Mouse (Mus musculus) forebrain, embryonic 16.5 days (tissue): Measurements from ENCODE around the gene 1700037C18Rik. TPM values are rescaled to one million over a fixed set of nuclear protein-coding genes. Genes with fewer than 3 reads are reported as not detected.

ENCODE experiments used
- ATAC-seq: fragments of 200-750 bp; cut with Nextera tagmentation; 2 replicates; pipeline ENCODE4 v1.8.0; 2017; ENCODE audit warnings: mild to moderate bottlenecking, moderate library complexity
- H3K27ac ChIP-seq: fragments of 300-500 bp; sonication (generic); 2 replicates; pipeline ENCODE4 v1.5.1; 2014; ENCODE audit warnings: low read length, control low read depth
- H3K27me3 ChIP-seq: fragments of 300-500 bp; sonication (generic); replicated peaks from 2 replicates; pipeline ENCODE4 v1.6.1; 2014; ENCODE audit warnings: low read length; ENCODE audit not compliant: control insufficient read depth, insufficient read depth
- H3K36me3 ChIP-seq: fragments of 300-500 bp; sonication (generic); 2 replicates; pipeline ENCODE4 v1.6.1; 2014; ENCODE audit not compliant: control insufficient read depth, insufficient read depth
- H3K4me1 ChIP-seq: fragments of 300-500 bp; sonication (generic); replicated peaks from 2 replicates; pipeline ENCODE4 v1.6.1; 2014; ENCODE audit warnings: low read length; ENCODE audit not compliant: control insufficient read depth, insufficient read depth
- H3K4me2 ChIP-seq: fragments of 300-500 bp; sonication (generic); 2 replicates; pipeline ENCODE4 v1.6.1; 2014; ENCODE audit warnings: mild to moderate bottlenecking, low read length, control low read depth
- H3K4me3 ChIP-seq: fragments of 300-500 bp; sonication (generic); replicated peaks from 2 replicates; pipeline ENCODE4 v1.5.1; 2014; ENCODE audit warnings: mild to moderate bottlenecking, low read length, control low read depth
- H3K9ac ChIP-seq: fragments of 300-500 bp; sonication (generic); replicated peaks from 2 replicates; pipeline ENCODE4 v1.6.1; 2014; ENCODE audit warnings: low read depth, low read length, control low read depth
- H3K9me3 ChIP-seq: fragments of 300-500 bp; sonication (generic); 2 replicates; pipeline ENCODE4 v1.6.1; 2016; ENCODE audit warnings: low read length; ENCODE audit not compliant: control insufficient read depth
- WGBS: fragments of 180-500 bp; shearing (Covaris S2); extraction: QIAGEN DNeasy Blood & Tissue Kit; methylation state at CpG from one replicate; pipeline ENCODE4 v1.1.7; 2014; 5-methylcytosine and 5-hydroxymethylcytosine counted together
- polyA plus RNA-seq: library from polyadenylated mRNA; unstranded; fragments of >200 nt; fragmentation: Nextera tagmentation; extraction: Ambion mirVana; gene quantifications from 2 replicates; pipeline ENCODE4 v1.2.1, GENCODE M21; 2015

1700037C18Rik gene
- 12.0 and 13.4 TPM in 2 replicates for polyA plus RNA-seq

DNA sequence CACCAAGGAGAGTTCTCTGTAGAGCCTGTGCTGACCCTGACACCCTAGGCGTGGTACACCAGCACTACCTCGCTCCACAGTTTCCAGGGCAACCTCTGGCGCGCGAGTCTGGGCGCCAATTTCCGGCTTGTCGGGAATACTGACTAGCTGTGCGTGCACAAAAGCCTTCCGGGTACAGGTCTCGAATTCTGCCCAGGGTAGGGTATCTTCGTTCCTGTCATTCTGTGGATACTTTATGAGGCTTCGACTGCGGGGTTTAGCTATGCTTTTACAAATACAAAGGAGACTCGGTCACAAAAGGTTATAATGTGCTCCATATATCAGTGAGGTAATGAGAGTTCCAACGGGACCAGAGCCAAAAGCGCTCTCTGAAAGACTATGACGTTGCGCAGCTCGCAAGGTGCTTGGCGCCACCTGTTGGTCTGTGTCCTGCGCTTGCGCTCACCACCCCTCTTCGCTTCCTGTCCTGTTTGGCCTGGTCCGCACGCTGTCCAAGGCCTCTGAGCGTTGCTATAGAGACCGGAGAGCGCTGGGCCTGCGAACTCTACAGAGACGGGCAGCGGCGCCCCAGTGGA lies at the start of gene 1700037C18Rik, which contains the start of gene Cluap1:
Gene 1700037C18Rik, minus strand, starts transcription at position 153 of the 575 bp plus-strand sequence.
Gene Cluap1, plus strand, starts transcription at position 265 of the 575 bp plus-strand sequence.
- H3K27ac ChIP-seq: peak within 1 kb of the TSS; percentile 79
- H3K36me3 ChIP-seq: peaks cover 19% of the 10 kb centered on the region
- peaks cover 15% of the 10 kb centered on the region for H3K4me1 ChIP-seq
- H3K27me3 ChIP-seq: no peaks in the 10 kb centered on the region
- WGBS: 0% methylated on average over 33 of the region's 33 CpGs
- peak; percentile 95 for ATAC-seq
- peak within 1 kb of the TSS; percentile 79 for H3K4me2 ChIP-seq
- H3K4me3 ChIP-seq: peak within 1 kb of the TSS; percentile 75
- no peaks in the 10 kb centered on the region for H3K9me3 ChIP-seq
- peak within 1 kb of the TSS; percentile 79 for H3K9ac ChIP-seq

DNA sequence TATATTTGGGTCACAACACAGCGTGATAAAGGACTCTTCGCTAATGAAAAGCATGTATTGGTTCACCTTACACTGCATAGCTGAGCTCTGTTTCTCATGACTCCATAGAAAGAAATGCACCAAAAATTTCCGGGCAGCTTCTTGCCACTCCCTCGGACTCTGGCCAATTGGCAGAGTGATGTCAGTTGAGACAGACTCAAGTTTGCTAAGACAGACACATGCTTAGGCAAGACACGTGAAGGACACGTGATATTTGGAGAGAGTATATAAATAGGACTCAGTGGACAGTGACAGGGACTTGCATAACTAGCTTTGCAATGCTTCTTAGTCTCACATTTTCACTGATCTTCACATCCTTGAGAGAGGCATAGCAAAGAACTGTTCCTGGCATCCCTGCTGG lies 47.9 kb upstream of the 1700037C18Rik start:
- H3K4me2 ChIP-seq: no peak overlapping the region
- H3K36me3 ChIP-seq: no peaks in the 10 kb centered on the region
- H3K9ac ChIP-seq: no peak overlapping the region
- H3K27ac ChIP-seq: no peak overlapping the region
- H3K9me3 ChIP-seq: no peaks in the 10 kb centered on the region
- no peak for ATAC-seq
- 81% methylated on average over 6 of the region's 6 CpGs for WGBS
- H3K4me3 ChIP-seq: no peak overlapping the region
- no peaks in the 10 kb centered on the region for H3K27me3 ChIP-seq
- no peaks in the 10 kb centered on the region for H3K4me1 ChIP-seq

DNA sequence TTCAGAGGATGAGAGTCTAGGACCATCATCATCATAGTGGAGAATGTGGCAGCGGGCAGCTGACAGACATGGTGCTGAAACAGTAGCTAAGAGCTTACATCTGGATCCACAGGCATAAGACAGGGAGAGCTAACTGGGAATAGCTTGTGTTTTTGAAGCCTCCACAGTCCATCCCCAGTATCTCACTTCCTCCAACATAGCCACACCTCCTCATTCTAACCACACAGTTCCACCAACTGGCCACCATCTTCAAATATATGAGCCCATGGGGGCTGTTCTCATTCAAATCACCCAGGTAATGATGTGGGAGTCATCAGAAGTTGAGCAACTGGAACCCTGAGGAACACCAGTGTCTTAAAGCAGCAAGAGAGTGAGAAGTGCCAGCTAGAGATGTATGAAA lies 42.7 kb upstream of the 1700037C18Rik start:
- Histone ChIP-seq H3K9ac (no peak overlapping the region), H3K27ac (no peak overlapping the region), H3K4me2 (no peak overlapping the region), H3K27me3 (no peaks in the 10 kb centered on the region), H3K36me3 (no peaks in the 10 kb centered on the region), H3K4me3 (no peak overlapping the region), H3K9me3 (no peaks in the 10 kb centered on the region), H3K4me1 (no peaks in the 10 kb centered on the region)
- no peak for ATAC-seq
- 95% methylated on average over 1 of the region's 1 CpGs for WGBS

DNA sequence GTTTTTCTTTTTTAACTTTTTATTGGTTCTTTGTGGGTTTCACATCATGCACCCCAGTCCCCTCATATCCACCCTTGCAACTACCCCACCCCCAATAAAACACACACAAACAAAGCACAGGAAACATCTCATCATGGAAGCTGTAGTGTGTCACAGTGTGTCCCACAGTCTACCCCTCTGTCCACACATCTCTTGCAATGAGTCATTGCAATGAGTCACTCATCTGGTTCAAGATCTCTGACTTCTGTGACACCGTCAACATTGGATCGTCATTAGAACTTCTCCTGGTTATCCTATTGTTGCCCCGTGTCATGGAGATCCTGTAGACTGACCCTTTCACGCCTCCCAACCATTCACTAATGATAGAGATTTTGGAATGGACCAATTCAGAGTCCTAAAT lies 26.2 kb upstream of the 1700037C18Rik start:
- no peak for ATAC-seq
- Histone ChIP-seq H3K9ac (no peak overlapping the region), H3K27ac (no peak overlapping the region), H3K27me3 (no peaks in the 10 kb centered on the region), H3K9me3 (no peaks in the 10 kb centered on the region), H3K36me3 (peaks cover 29% of the 10 kb centered on the region), H3K4me1 (no peaks in the 10 kb centered on the region), H3K4me3 (no peak overlapping the region), H3K4me2 (no peak overlapping the region)
- 91% methylated on average over 4 of the region's 4 CpGs for WGBS

DNA sequence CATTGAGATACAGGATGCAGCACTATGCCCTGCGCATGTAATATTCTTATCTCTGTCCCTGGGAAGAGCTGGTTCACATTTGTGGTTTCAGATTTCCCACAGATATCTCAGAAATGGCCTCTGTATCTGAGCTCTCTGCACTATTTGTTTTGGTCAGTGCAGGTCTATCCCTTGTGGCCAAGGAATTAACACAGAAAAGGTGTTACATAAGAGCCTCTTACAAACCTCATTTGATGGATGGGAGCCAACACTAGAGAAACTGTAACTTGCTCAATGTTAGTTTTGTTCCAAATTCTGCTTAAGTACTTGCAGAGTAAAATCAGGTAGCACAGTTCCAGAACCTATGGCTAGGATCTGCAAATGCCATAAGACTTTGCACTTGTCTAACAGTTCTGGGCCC lies 25.6 kb upstream of the 1700037C18Rik start:
- ATAC-seq: no peak
- H3K4me2 ChIP-seq: no peak overlapping the region
- 98% methylated on average over 1 of the region's 1 CpGs for WGBS
- H3K4me3 ChIP-seq: no peak overlapping the region
- no peaks in the 10 kb centered on the region for H3K27me3 ChIP-seq
- no peaks in the 10 kb centered on the region for H3K9me3 ChIP-seq
- peaks cover 29% of the 10 kb centered on the region for H3K36me3 ChIP-seq
- no peaks in the 10 kb centered on the region for H3K4me1 ChIP-seq
- no peak overlapping the region for H3K27ac ChIP-seq
- H3K9ac ChIP-seq: no peak overlapping the region

DNA sequence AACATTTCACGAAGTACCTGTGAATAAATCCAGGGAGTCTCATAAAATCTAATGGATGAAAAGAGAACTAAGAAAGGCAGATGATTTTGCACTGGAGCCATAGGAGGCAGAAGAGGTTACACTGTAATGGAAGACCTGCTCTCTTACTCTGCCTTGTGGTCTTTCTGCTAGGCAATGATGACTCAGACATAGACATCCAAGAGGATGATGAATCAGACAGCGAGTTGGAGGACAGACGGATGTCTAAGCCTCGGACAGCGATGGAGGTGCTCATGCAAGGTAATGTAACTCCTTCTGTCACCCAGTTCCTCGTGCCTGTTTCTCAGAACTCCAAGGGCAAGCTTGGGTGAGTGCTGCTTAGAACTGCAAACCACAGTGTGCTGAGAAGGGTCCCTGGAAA lies 25.0 kb upstream of the 1700037C18Rik start:
- H3K27ac ChIP-seq: no peak overlapping the region
- H3K9me3 ChIP-seq: no peaks in the 10 kb centered on the region
- no peaks in the 10 kb centered on the region for H3K4me1 ChIP-seq
- no peak overlapping the region for H3K4me3 ChIP-seq
- H3K4me2 ChIP-seq: no peak overlapping the region
- H3K36me3 ChIP-seq: peaks cover 27% of the 10 kb centered on the region
- H3K27me3 ChIP-seq: no peaks in the 10 kb centered on the region
- ATAC-seq: no peak
- WGBS: 95% methylated on average over 6 of the region's 6 CpGs
- H3K9ac ChIP-seq: no peak overlapping the region

DNA sequence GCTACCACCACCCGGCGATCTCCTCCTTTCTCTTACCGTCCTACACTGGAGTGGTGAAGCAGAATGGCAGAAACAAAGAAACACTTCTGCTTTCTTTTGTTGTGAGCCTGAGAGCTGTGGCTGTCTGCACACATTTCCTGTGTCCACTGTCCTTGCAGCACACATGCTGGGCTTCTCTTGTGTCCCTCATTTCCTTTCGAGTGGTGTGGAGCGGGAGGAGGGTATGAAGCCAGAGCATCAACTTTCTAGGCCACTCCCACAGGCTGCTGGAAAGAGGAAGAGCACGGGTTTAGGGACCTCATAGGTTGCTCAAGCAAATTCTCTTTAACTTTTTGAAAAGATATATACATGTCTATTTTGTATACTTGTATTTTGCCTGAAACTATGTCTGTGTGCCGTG lies 20.7 kb upstream of the 1700037C18Rik start:
- peaks cover 34% of the 10 kb centered on the region for H3K36me3 ChIP-seq
- no peak overlapping the region for H3K9ac ChIP-seq
- no peak overlapping the region for H3K4me2 ChIP-seq
- no peak for ATAC-seq
- no peak overlapping the region for H3K27ac ChIP-seq
- H3K9me3 ChIP-seq: no peaks in the 10 kb centered on the region
- 76% methylated on average over 7 of the region's 7 CpGs for WGBS
- no peak overlapping the region for H3K4me3 ChIP-seq
- H3K27me3 ChIP-seq: no peaks in the 10 kb centered on the region
- H3K4me1 ChIP-seq: no peaks in the 10 kb centered on the region

DNA sequence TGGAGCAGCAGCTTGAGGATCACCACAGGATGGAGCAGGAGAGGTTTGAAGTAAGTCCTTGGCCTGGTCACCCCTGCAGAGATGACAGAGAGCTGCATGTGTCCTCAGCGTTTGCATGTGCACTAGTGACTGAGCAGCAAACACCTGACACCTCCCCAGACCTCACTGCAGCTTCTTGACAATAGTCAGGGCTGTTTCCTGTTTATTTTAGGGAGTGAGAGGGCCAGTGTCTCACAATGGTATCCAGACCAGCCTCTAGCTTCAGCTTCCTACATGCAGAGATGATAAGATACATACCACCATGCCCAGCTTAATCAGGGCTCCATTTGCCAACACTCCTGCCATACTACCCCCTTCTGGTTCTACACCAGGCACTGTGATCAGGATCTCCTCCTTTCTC lies 20.1 kb upstream of the 1700037C18Rik start:
- Histone ChIP-seq H3K27ac (no peak overlapping the region), H3K4me3 (no peak overlapping the region), H3K4me2 (no peak overlapping the region), H3K9ac (no peak overlapping the region), H3K36me3 (peaks cover 36% of the 10 kb centered on the region), H3K4me1 (no peaks in the 10 kb centered on the region), H3K27me3 (no peaks in the 10 kb centered on the region), H3K9me3 (no peaks in the 10 kb centered on the region)
- ATAC-seq: no peak
- 62% methylated on average over 1 of the region's 1 CpGs for WGBS

DNA sequence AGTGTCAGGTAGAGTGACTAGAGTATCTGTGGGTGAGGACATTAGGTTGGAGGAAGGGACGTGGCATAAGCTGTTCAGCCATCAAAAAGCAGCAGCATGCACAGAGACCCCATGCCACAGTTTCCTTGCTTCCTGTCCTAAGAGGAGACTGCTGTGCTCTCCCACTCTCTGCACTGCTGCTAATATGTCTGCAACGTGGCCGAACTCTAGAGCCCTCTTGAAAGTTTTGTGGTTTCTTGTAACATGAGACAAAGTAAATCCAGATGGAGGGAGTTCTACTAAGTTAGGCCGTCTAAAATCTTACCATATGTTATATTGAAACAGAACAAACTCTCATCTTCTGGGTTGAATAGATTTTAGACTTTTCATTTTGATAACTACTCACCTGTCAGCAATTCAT lies 15.5 kb upstream of the 1700037C18Rik start:
- WGBS: 91% methylated on average over 4 of the region's 4 CpGs
- H3K4me3 ChIP-seq: no peak overlapping the region
- H3K9ac ChIP-seq: no peak overlapping the region
- no peak for ATAC-seq
- H3K9me3 ChIP-seq: no peaks in the 10 kb centered on the region
- no peaks in the 10 kb centered on the region for H3K4me1 ChIP-seq
- H3K36me3 ChIP-seq: peaks cover 37% of the 10 kb centered on the region
- H3K4me2 ChIP-seq: no peak overlapping the region
- H3K27ac ChIP-seq: no peak overlapping the region
- H3K27me3 ChIP-seq: no peaks in the 10 kb centered on the region

DNA sequence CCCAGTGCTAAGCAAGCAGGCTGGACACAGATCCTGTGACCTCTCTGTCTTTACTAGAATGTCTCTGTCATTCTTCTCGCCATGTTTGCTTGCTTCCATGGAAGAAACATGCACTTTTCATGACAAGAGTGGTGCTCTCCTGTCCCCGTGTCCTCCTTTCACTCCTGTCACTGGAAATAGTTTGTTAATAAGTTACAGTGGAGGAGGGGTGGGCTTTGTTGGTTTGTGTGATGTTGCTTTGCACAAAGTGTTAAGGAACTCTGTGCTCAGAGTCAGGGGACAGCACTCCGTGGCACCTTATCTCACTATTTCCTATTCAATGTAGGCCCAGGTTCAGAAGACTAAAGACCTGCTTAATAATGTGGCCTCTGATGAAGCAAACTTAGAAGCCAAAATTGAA lies 15.0 kb upstream of the 1700037C18Rik start:
- no peaks in the 10 kb centered on the region for H3K4me1 ChIP-seq
- no peaks in the 10 kb centered on the region for H3K27me3 ChIP-seq
- no peaks in the 10 kb centered on the region for H3K9me3 ChIP-seq
- no peak for ATAC-seq
- 89% methylated on average over 3 of the region's 3 CpGs for WGBS
- H3K4me2 ChIP-seq: no peak overlapping the region
- no peak overlapping the region for H3K27ac ChIP-seq
- H3K9ac ChIP-seq: no peak overlapping the region
- H3K4me3 ChIP-seq: no peak overlapping the region
- H3K36me3 ChIP-seq: peaks cover 35% of the 10 kb centered on the region
